Mouse (Mus musculus): Measurements from ENCODE around the gene Yars. TPM values are rescaled to one million over a fixed set of nuclear protein-coding genes. Genes with fewer than 3 reads are reported as not detected.

Gene Yars
- polyA plus RNA-seq, 1 experiment: 11.9 TPM

- Histone ChIP-seq H3K27me3 (ENCODE audit: control insufficient read depth, insufficient read depth, low read length) (no peaks in the 10 kb centered on the region), H3K27ac (ENCODE audit: control insufficient read depth, insufficient read depth, low read depth, low read length) (peak overlapping the region; percentile 98), H3K4me1 (ENCODE audit: control insufficient read depth, insufficient read depth, low read length) (peaks cover 8% of the 10 kb centered on the region), H3K4me3 (ENCODE audit: control insufficient read depth, low read depth, low read length) (peak overlapping the region; percentile 100), H3K36me3 (ENCODE audit: control insufficient read depth, insufficient read depth, low read length) (no peaks in the 10 kb centered on the region; the same call in 1 of the 2 replicates)
- TF ChIP-seq POLR2A (IDR thresholded peaks at IDR 0.05; ENCODE audit: control insufficient read depth, low read depth, low read length) (peak; percentile 27; the same call in 1 of the 2 replicates), CTCF (IDR thresholded peaks at IDR 0.05; ENCODE audit: control insufficient read depth, insufficient read depth, insufficient replicate concordance, low read depth, low read length) (no peak; the same call in 1 of the 2 replicates)
These were observed 978 bp downstream of the Yars start for GRCm38 (mm10) chr4:129190538-129190937.

- no peaks in the 10 kb centered on the region for H3K27me3 ChIP-seq (ENCODE audit: control insufficient read depth, insufficient read depth, low read length)
- peaks cover 8% of the 10 kb centered on the region for H3K4me1 ChIP-seq (ENCODE audit: control insufficient read depth, insufficient read depth, low read length)
- H3K36me3 ChIP-seq (ENCODE audit: control insufficient read depth, insufficient read depth, low read length): no peaks in the 10 kb centered on the region; the same call in 1 of the 2 replicates
- no peak overlapping the region for H3K4me3 ChIP-seq (ENCODE audit: control insufficient read depth, low read depth, low read length)
- H3K27ac ChIP-seq (ENCODE audit: control insufficient read depth, insufficient read depth, low read depth, low read length): no peak overlapping the region
- TF ChIP-seq CTCF (IDR thresholded peaks at IDR 0.05; ENCODE audit: control insufficient read depth, insufficient read depth, insufficient replicate concordance, low read depth, low read length): no peak
- TF ChIP-seq POLR2A (IDR thresholded peaks at IDR 0.05; ENCODE audit: control insufficient read depth, low read depth, low read length): no peak
These were observed 2.1 kb downstream of the Yars start for GRCm38 (mm10) chr4:129191691-129192090.

GRCm38 (mm10) chr4:129194280-129194679, 4.7 kb downstream of the Yars start:
- H3K27me3 ChIP-seq (ENCODE audit: control insufficient read depth, insufficient read depth, low read length): no peaks in the 10 kb centered on the region
- no peak overlapping the region for H3K4me3 ChIP-seq (ENCODE audit: control insufficient read depth, low read depth, low read length)
- H3K27ac ChIP-seq (ENCODE audit: control insufficient read depth, insufficient read depth, low read depth, low read length): no peak overlapping the region
- peaks cover 2% of the 10 kb centered on the region for H3K36me3 ChIP-seq (ENCODE audit: control insufficient read depth, insufficient read depth, low read length)
- no peak for TF ChIP-seq CTCF (IDR thresholded peaks at IDR 0.05; ENCODE audit: control insufficient read depth, insufficient read depth, insufficient replicate concordance, low read depth, low read length)
- no peak for TF ChIP-seq POLR2A (IDR thresholded peaks at IDR 0.05; ENCODE audit: control insufficient read depth, low read depth, low read length)
- peaks cover 5% of the 10 kb centered on the region for H3K4me1 ChIP-seq (ENCODE audit: control insufficient read depth, insufficient read depth, low read length)

GRCm38 (mm10) chr4:129197514-129197913, 8.0 kb downstream of the Yars start:
- Histone ChIP-seq H3K4me1 (ENCODE audit: control insufficient read depth, insufficient read depth, low read length) (no peaks in the 10 kb centered on the region), H3K27ac (ENCODE audit: control insufficient read depth, insufficient read depth, low read depth, low read length) (no peak overlapping the region), H3K4me3 (ENCODE audit: control insufficient read depth, low read depth, low read length) (no peak overlapping the region), H3K27me3 (ENCODE audit: control insufficient read depth, insufficient read depth, low read length) (no peaks in the 10 kb centered on the region), H3K36me3 (ENCODE audit: control insufficient read depth, insufficient read depth, low read length) (peaks cover 3% of the 10 kb centered on the region)
- TF ChIP-seq CTCF (IDR thresholded peaks at IDR 0.05; ENCODE audit: control insufficient read depth, insufficient read depth, insufficient replicate concordance, low read depth, low read length) (no peak), POLR2A (IDR thresholded peaks at IDR 0.05; ENCODE audit: control insufficient read depth, low read depth, low read length) (no peak)

GRCm38 (mm10) chr4:129204655-129205054, 15.1 kb downstream of the Yars start:
- no peaks in the 10 kb centered on the region for H3K27me3 ChIP-seq (ENCODE audit: control insufficient read depth, insufficient read depth, low read length)
- H3K36me3 ChIP-seq (ENCODE audit: control insufficient read depth, insufficient read depth, low read length): peaks cover 3% of the 10 kb centered on the region; the same call in 1 of the 2 replicates
- no peak overlapping the region for H3K4me3 ChIP-seq (ENCODE audit: control insufficient read depth, low read depth, low read length)
- TF ChIP-seq CTCF (IDR thresholded peaks at IDR 0.05; ENCODE audit: control insufficient read depth, insufficient read depth, insufficient replicate concordance, low read depth, low read length): no peak
- TF ChIP-seq POLR2A (IDR thresholded peaks at IDR 0.05; ENCODE audit: control insufficient read depth, low read depth, low read length): no peak
- H3K27ac ChIP-seq (ENCODE audit: control insufficient read depth, insufficient read depth, low read depth, low read length): no peak overlapping the region
- no peaks in the 10 kb centered on the region for H3K4me1 ChIP-seq (ENCODE audit: control insufficient read depth, insufficient read depth, low read length)

GRCm38 (mm10) chr4:129206792-129207191, 17.2 kb downstream of the Yars start:
- H3K4me1 ChIP-seq (ENCODE audit: control insufficient read depth, insufficient read depth, low read length): no peaks in the 10 kb centered on the region
- H3K36me3 ChIP-seq (ENCODE audit: control insufficient read depth, insufficient read depth, low read length): peaks cover 5% of the 10 kb centered on the region; the same call in 1 of the 2 replicates
- H3K4me3 ChIP-seq (ENCODE audit: control insufficient read depth, low read depth, low read length): no peak overlapping the region
- H3K27me3 ChIP-seq (ENCODE audit: control insufficient read depth, insufficient read depth, low read length): no peaks in the 10 kb centered on the region
- no peak overlapping the region for H3K27ac ChIP-seq (ENCODE audit: control insufficient read depth, insufficient read depth, low read depth, low read length)
- TF ChIP-seq CTCF (IDR thresholded peaks at IDR 0.05; ENCODE audit: control insufficient read depth, insufficient read depth, insufficient replicate concordance, low read depth, low read length) (no peak), POLR2A (IDR thresholded peaks at IDR 0.05; ENCODE audit: control insufficient read depth, low read depth, low read length) (no peak)

- no peaks in the 10 kb centered on the region for H3K27me3 ChIP-seq (ENCODE audit: control insufficient read depth, insufficient read depth, low read length)
- H3K27ac ChIP-seq (ENCODE audit: control insufficient read depth, insufficient read depth, low read depth, low read length): no peak overlapping the region
- H3K4me1 ChIP-seq (ENCODE audit: control insufficient read depth, insufficient read depth, low read length): no peaks in the 10 kb centered on the region
- peaks cover 8% of the 10 kb centered on the region for H3K36me3 ChIP-seq (ENCODE audit: control insufficient read depth, insufficient read depth, low read length)
- TF ChIP-seq CTCF (IDR thresholded peaks at IDR 0.05; ENCODE audit: control insufficient read depth, insufficient read depth, insufficient replicate concordance, low read depth, low read length) (peak; percentile 4; the same call in 1 of the 2 replicates), POLR2A (IDR thresholded peaks at IDR 0.05; ENCODE audit: control insufficient read depth, low read depth, low read length) (no peak)
- no peak overlapping the region for H3K4me3 ChIP-seq (ENCODE audit: control insufficient read depth, low read depth, low read length)
These were observed 19.9 kb downstream of the Yars start for GRCm38 (mm10) chr4:129209504-129209903.

Data from testis, adult 2 months (tissue).